Mouse (Mus musculus): ENCODE data around the gene Efcab14. TPM values are rescaled to one million over a fixed set of nuclear protein-coding genes. Genes with fewer than 3 reads are reported as not detected.

Gene Efcab14
- total RNA-seq (2021), result 10 to 100 TPM; 77.2 to 91.0 TPM
- long read RNA-seq, experiment 1, full-length matches to known transcripts, result 17 of 23 reads
- long read RNA-seq, experiment 1, partial matches to known transcripts, result 3 of 23 reads
- long read RNA-seq, experiment 1, other reads (novel, unspliced or antisense), result 3 of 23 reads
- long read RNA-seq, experiment 2, full-length matches to known transcripts, result 43 of 59 reads
- long read RNA-seq, experiment 2, partial matches to known transcripts, result 14 of 59 reads
- long read RNA-seq, experiment 2, other reads (novel, unspliced or antisense), result 2 of 59 reads

- DNase-seq (ENCODE audit: low spot score in 2 of 2), result peak; percentile 97 to 98
Observed at GRCm38 (mm10) chr4:115737551-115738041, at the start of gene Efcab14. Efcab14 (plus strand) TSS chr4:115737744.

- no peak for DNase-seq (ENCODE audit: low spot score in 2 of 2)
Observed at GRCm38 (mm10) chr4:115701468-115701867, 36.1 kb upstream of the Efcab14 start.

GRCm38 (mm10) chr4:115703927-115704505 is 33.5 kb upstream of the Efcab14 start:
- DNase-seq (ENCODE audit: low spot score in 2 of 2), result no peak

- no peak for DNase-seq (ENCODE audit: low spot score in 2 of 2)
Observed at GRCm38 (mm10) chr4:115708974-115709593, 28.5 kb upstream of the Efcab14 start.

- DNase-seq (ENCODE audit: low spot score in 2 of 2), result peak; percentile 75 to 87
Observed at GRCm38 (mm10) chr4:115709792-115710418, 27.6 kb upstream of the Efcab14 start.

- DNase-seq (ENCODE audit: low spot score in 2 of 2), result peak; percentile 46 to 61
Observed at GRCm38 (mm10) chr4:115728721-115729120, 8.8 kb upstream of the Efcab14 start.

GRCm38 (mm10) chr4:115731588-115732222 is 5.8 kb upstream of the Efcab14 start:
- DNase-seq (ENCODE audit: low spot score in 2 of 2), result peak; percentile 72 to 77

- DNase-seq (ENCODE audit: low spot score in 2 of 2), result no peak
Observed at GRCm38 (mm10) chr4:115732223-115732818, 5.2 kb upstream of the Efcab14 start.

- DNase-seq (ENCODE audit: low spot score in 2 of 2), result no peak
Observed at GRCm38 (mm10) chr4:115733746-115734145, 3.8 kb upstream of the Efcab14 start.

GRCm38 (mm10) chr4:115734867-115735266 is 2.7 kb upstream of the Efcab14 start:
- DNase-seq (ENCODE audit: low spot score in 2 of 2), result no peak

- peak; percentile 30 to 33 for DNase-seq (ENCODE audit: low spot score in 2 of 2)
Observed at GRCm38 (mm10) chr4:115738481-115738985, 989 bp downstream of the Efcab14 start.

GRCm38 (mm10) chr4:115742658-115743057 is 5.1 kb downstream of the Efcab14 start:
- no peak for DNase-seq (ENCODE audit: low spot score in 2 of 2)

GRCm38 (mm10) chr4:115743096-115743495 is 5.6 kb downstream of the Efcab14 start:
- DNase-seq (ENCODE audit: low spot score in 2 of 2), result no peak

- DNase-seq (ENCODE audit: low spot score in 2 of 2), result no peak
Observed at GRCm38 (mm10) chr4:115748181-115748580, 10.6 kb downstream of the Efcab14 start.

GRCm38 (mm10) chr4:115749336-115749735 is 11.8 kb downstream of the Efcab14 start:
- DNase-seq (ENCODE audit: low spot score in 2 of 2), result no peak

- no peak for DNase-seq (ENCODE audit: low spot score in 2 of 2)
Observed at GRCm38 (mm10) chr4:115754101-115754500, 16.6 kb downstream of the Efcab14 start.

GRCm38 (mm10) chr4:115754851-115755250 is 17.3 kb downstream of the Efcab14 start:
- no peak for DNase-seq (ENCODE audit: low spot score in 2 of 2)

GRCm38 (mm10) chr4:115761206-115761605 is 23.7 kb downstream of the Efcab14 start:
- peak in 1 of 2 experiments; percentile 46 for DNase-seq (ENCODE audit: low spot score in 2 of 2)

GRCm38 (mm10) chr4:115764581-115764980 is 27.0 kb downstream of the Efcab14 start:
- DNase-seq (ENCODE audit: low spot score in 2 of 2), result no peak

GRCm38 (mm10) chr4:115767647-115768467 is 30.3 kb downstream of the Efcab14 start:
- no peak for DNase-seq (ENCODE audit: low spot score in 2 of 2)
